Mouse (Mus musculus) adrenal gland, postnatal 14 days (tissue): ENCODE measurements around the gene Tssk3. TPM values are rescaled to one million over a fixed set of nuclear protein-coding genes. Genes with fewer than 3 reads are reported as not detected.
A peak's percentile ranks its signal among the peaks of the same experiment; 100 is the strongest.
"Not testable (repeated sequence)": the region's sequence is repeated elsewhere in the genome, so short reads cannot be mapped to it uniquely, and the experiment has no call there.

Experiments used
- DNase-seq: peaks from one replicate; pipeline ENCODE4 v3.0.0; 2021; ENCODE audit warnings: mixed read lengths
- total RNA-seq: library from RNA; stranded (reverse); gene quantifications from 2 replicates; pipeline ENCODE4 v1.2.3, GENCODE M21; 2021

The Tssk3 gene
- total RNA-seq, 1 experiment from 2014 or later: not detected

GRCm38 (mm10) chr4:129500607-129501566 lies 10.1 kb upstream of the Tssk3 start:
- peak; percentile 94 for DNase-seq

- no peak for DNase-seq
Measured at GRCm38 (mm10) chr4:129500017-129500416, 9.2 kb upstream of the Tssk3 start.

GRCm38 (mm10) chr4:129498941-129499340 lies 8.1 kb upstream of the Tssk3 start:
- DNase-seq: peak; percentile 39

- DNase-seq: peak; percentile 45
Measured at GRCm38 (mm10) chr4:129496631-129497030, 5.8 kb upstream of the Tssk3 start.

GRCm38 (mm10) chr4:129495672-129496562 lies 5.1 kb upstream of the Tssk3 start:
- DNase-seq: peak; percentile 19

GRCm38 (mm10) chr4:129494681-129495080 lies 3.9 kb upstream of the Tssk3 start:
- peak; percentile 43 for DNase-seq

- no peak for DNase-seq
Measured at GRCm38 (mm10) chr4:129481090-129481489, 9.7 kb downstream of the Tssk3 start.

GRCm38 (mm10) chr4:129479863-129480262 lies 11.0 kb downstream of the Tssk3 start:
- DNase-seq: no peak

GRCm38 (mm10) chr4:129476047-129476446 lies 14.8 kb downstream of the Tssk3 start:
- no peak for DNase-seq

GRCm38 (mm10) chr4:129464286-129464815 lies 26.5 kb downstream of the Tssk3 start:
- no peak for DNase-seq

- no peak for DNase-seq
Measured at GRCm38 (mm10) chr4:129463097-129464059, 27.4 kb downstream of the Tssk3 start.

- peak; percentile 38 for DNase-seq
Measured at GRCm38 (mm10) chr4:129462118-129462517, 28.7 kb downstream of the Tssk3 start.

GRCm38 (mm10) chr4:129461183-129461960 lies 29.4 kb downstream of the Tssk3 start, which contains the start of gene Bsdc1:
Gene Bsdc1, plus strand, starts transcription at chr4:129461581.
- DNase-seq: peak; percentile 100

- no peak for DNase-seq
Measured at GRCm38 (mm10) chr4:129460827-129461182, 30.0 kb downstream of the Tssk3 start.

- DNase-seq: no peak
Measured at GRCm38 (mm10) chr4:129459726-129460125, 31.1 kb downstream of the Tssk3 start.

- not testable (repeated sequence) for DNase-seq
Measured at GRCm38 (mm10) chr4:129457311-129457710, 33.5 kb downstream of the Tssk3 start.

GRCm38 (mm10) chr4:129456126-129456525 lies 34.7 kb downstream of the Tssk3 start:
- no peak for DNase-seq

GRCm38 (mm10) chr4:129455265-129455664 lies 35.6 kb downstream of the Tssk3 start:
- DNase-seq: peak; percentile 79

- no peak for DNase-seq
Measured at GRCm38 (mm10) chr4:129451471-129452169, 39.2 kb downstream of the Tssk3 start.

- no peak for DNase-seq
Measured at GRCm38 (mm10) chr4:129450851-129451250, 40.0 kb downstream of the Tssk3 start.
